Mouse (Mus musculus): Measurements from ENCODE around the gene Dlk1.
"Not testable (repeated sequence)": the region's sequence is repeated elsewhere in the genome, so short reads cannot be mapped to it uniquely, and the experiment has no call there.

Gene Dlk1

DNA sequence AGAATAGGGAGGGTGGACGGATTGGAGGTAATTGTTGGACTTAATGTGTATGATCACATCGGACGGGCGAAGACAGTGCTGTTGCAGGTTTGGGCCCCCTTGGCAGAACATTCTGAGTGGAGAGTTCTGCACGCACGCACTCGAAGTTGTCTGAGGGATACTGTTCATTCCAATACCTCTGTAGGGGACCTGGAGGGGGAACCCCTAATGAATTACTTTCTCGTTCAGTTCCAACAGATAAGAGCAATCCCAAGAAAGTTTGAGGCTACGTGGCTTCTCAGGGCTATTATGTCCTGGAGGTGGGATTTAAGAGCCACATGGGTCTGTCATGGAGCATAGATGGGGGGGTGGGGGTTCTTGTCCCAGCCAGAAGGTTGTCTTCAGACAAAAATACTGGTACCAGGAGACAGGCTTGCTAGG, 21.6 kb downstream of the Dlk1 start:
- no peak for DNase-seq (ENCODE audit: low spot score)

DNA sequence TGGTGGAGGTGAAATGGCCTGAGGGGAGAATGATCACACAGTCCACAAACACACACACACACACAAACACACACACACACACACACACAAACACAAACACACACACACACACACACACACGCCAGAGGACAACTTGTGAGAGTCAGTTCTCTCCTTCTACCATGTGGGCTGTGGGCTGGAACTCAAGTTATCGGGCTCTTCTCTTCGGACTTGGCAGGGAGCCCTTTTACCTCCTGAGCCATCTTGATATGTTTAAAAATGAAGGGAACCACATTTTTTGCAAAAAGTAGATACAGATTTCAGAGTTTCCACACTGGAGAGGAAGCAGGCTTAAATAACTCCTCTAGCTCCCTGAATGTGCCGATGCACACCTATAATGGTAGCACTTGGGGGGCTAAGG, 22.9 kb downstream of the Dlk1 start:
- DNase-seq (ENCODE audit: low spot score): no peak

DNA sequence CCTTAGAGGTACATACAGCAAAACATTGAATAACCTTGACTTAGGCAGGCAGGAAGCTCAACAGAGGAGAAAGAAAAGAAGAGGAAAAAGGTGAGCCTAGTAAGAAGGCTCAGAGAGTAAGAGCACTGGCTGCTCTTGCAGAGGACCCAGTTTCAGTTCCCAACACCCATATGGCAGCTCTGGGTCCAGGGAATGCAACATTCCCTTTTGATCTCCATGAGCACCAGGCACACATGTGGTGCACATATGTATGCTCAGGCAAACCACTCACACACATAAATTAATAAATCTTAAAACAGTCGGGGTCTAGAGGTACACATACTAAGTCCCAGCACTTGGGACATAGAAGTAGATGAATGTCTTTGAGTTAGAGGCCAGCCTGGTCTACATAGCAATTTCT, 33.9 kb downstream of the Dlk1 start:
- DNase-seq (ENCODE audit: low spot score): not testable (repeated sequence)

DNA sequence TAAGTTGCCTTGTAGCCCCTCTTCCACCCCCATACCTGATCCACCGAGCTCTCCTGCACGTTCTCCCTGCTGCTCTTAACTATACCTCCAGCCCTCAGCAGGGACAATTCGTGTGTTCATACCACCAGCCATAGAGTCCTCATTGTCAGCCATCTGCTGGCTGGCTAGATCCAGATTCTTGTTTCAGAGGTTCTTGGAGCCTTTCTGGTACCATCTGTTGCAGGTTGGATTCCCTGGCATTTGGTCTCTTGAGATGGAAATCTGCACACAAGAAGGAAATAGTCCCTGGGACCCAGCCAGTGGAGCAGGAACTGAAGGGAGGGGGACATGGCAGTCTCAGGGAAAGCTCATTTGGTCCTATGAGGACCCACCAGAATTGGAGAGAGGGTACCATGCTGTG, 39.1 kb downstream of the Dlk1 start:
- DNase-seq (ENCODE audit: low spot score): no peak

DNA sequence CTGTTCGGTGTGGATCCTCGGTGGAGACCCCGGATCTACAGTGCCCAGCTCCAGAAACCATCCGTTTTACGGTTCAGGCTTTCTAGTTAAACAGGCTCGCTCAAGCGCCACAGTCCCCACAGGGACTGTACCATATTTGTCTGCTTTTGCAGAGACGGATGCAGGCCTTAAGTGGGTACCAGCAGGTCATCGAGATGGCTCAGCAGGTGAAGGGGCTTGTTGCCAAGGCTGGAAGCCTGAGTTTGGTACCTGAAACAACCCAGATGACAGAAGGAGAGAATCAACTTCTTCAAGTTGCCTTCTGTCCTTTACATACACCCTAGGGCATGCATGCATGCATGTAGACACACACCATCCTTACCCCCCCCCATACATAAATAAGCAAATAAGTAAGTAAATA, 40.8 kb downstream of the Dlk1 start:
- no peak for DNase-seq (ENCODE audit: low spot score)

DNA sequence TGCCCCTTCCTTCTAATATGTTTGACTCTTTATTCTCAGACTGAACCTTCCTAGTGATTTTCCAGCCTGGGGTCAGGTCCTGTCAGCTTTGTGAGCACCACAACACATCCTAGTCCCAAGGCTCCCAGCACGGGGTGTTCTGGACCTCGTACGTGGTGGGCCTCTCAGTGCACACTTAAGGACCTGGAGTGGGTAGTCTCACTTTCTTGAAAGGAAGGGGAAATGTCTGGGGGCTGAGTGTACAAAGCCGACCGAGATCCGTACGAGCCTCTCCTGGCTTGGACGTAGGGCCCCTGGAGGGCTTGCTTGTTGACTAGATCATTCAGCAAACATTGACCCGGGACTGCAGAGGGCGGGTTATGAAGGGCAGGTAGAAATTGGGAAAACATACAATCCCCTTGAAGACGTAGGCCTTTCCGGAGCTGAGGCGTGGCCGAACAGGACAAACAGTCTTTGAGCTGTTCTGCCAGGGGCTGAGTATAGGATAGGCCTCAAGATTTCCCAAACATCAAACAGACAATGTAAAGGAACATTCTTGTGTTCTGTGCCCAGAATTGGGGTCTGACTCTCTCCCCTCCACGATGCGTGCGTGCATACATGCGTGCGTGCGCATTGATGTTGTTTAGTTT, 42.5 kb downstream of the Dlk1 start:
- no peak for DNase-seq (ENCODE audit: low spot score)

DNA sequence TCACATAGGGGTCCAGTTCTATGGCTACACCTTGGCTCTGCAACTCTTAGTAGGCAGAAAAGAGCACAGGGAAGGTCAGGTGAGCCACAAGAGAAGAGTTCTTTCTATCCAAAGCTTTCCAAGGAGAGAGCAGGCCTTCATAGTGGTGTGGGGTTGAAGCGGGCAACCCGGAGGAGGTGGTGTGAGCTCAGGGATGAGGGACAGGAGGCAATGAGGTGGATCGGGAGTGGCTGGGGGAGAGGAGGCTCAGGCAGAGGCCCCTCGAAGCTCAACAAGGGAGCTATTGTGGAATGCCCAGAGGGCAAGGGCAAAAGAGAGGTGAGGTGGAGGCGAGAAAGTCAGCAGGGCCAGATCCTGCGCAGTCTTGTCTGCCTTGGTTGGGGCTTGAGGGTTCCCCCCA, 43.8 kb downstream of the Dlk1 start:
- no peak for DNase-seq (ENCODE audit: low spot score)

DNA sequence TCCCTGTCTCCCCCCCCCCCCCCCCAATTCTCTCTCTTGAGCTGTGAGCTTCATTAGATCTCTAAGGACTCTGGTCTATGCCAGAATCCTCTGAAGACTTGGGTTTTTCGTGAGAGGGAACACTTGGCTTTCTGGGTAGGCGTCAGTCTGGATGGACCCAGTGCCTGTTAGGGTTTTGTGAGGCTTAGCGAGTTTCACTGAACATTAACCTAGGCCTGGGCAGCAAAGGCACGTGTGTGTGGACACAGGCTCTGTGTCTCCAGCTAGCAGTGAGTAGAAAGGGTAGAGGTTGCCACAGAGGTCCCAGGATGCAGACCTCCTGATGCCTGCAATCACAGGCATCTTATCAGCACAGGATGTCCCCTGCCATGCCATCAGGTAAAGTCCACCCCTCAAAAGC, 48.4 kb downstream of the Dlk1 start:
- no peak for DNase-seq (ENCODE audit: low spot score)

DNA sequence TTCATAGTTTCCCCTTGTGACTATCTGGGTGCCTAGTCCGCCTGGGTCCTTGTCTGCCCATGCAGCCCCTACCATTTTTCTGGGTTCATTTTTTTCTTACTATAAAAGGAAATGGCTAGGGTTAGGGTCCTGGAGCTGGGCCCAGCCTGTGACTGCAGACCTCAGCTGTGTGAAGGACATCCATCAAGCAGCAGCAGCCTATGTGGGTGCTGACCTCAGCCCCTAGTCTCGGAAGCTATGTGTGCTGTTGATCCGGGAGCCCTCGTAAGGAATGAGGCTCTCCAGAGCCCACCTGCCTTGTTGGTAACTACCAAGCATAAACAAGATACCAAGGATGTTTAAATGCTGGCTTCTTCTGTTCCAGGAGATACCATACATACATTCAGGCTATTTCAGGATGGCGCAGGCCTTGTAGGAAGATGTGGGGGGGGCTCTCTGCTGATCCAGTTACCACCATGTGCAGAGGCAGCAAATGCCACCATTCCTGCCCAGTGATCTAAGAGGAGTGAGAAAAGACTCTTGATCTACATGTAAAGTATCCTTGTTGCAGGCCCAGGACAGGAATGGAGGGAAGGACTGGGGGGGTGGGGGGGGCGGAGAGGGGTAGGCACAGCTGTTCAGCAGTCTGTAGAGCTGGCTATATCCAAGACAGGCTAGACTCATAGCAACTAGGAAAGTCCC, 49.9 kb downstream of the Dlk1 start:
- no peak for DNase-seq (ENCODE audit: low spot score)

DNA sequence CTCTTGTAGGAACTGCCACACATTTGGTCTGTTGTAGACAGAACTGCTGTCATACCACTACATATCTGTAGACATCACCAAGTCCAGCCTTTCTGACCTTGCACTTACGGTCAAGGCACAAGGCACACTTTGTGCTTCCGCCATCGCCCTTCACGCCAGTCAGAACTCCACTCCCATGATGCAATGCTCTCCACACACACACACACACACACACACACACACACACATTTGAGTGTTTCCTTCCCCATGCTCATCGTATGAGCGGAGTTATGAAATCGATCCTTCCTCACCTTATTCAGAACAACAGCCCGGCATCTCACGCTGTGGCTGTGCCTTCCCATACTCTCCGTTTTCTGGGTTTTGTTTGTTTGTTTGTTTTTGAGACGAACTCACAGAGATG, 55.1 kb downstream of the Dlk1 start:
- no peak for DNase-seq (ENCODE audit: low spot score)

DNA sequence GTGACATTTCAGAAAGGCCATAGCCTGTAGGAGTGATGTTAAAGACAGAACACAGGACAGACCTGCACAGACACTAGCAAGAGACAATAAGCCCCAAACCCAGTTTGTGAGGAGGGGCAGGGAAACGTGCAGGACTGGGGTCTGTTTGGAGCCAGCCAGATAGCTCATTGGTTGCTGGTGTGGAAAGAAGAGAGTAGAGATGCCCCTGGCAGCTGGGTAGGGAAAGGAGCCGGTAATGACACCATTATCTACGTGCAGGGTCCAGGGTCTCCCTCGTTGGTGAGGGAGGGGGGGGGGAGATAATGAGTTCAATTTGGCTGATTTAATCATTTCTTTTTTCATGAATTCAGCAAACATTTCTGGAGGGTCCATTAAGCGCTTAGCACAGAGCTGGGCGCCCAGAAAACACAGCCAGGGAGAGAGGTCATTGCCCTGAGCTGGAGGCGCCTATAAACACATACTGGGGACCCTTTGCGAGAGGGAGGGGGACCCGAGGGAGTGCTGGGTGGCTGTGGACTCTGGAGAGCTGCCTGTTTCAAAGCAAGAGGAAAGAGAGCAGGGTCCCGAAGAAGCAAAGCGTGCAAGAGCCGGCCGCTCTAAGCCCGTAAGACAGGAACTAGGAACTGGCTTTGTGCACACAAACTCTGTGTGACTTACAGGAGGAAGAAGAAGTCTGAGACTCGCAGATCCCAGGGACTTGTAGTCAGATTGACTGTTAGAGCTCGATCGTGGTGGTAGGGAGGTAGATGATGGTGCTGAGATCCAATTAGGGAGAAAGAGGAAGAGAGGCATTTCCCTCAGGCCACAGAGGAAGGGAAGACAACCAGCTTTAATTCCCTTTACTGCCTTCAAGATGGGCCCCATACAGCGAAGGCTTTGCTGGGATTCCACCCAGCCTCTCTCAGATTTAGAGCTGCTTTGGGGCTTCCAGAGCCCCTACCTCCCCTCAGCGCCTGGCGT, 56.2 kb downstream of the Dlk1 start:
- no peak for DNase-seq (ENCODE audit: low spot score)

DNA sequence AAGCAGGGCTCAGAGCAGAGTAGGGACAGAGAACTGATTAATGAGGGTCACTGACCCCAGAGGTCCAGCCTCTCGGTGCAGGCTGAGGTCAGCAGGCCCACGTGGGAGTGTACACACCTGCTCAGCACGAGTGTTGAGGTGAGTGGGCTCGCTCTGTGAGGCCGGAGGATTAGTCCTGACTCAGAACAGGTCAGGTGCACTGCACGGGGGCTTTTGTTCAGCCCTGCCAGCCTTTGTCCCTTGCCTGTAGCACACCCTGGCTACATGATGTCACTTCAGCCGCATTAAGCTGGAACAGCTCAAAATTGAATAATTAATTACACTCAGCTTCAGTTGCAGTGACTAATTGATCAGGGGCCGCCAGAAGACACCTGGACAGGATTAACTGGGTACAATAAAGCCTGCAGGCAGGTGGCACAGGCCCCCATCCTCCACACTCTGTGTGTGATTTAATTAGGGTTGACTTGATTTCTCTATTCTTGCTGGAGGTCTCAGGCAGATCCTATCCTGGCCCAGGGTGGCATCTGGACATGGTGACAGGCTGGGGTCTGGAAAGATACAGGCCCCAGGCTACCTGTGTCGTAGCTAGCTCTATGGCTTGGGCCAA, 57.0 kb downstream of the Dlk1 start:
- DNase-seq (ENCODE audit: low spot score): no peak

DNA sequence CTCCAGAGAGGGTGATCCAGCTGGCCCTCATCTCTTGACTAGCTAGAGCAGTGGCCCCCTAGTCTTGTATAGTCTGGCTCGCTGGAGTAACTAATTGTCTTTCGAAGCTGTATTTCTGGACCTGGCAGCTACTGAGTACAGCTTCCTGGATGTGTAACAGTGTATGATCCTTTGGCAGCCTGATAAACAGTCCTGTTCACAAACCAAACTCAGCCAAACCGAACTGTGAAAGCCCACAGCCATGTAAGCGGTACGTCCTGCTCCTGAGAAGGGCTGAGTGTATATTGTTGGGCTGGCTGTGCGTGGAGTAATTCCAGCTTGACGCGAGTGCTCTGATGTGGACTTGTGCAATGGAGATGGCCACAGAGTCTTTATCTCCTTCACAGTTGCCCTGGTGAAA, 57.6 kb downstream of the Dlk1 start:
- no peak for DNase-seq (ENCODE audit: low spot score)

DNA sequence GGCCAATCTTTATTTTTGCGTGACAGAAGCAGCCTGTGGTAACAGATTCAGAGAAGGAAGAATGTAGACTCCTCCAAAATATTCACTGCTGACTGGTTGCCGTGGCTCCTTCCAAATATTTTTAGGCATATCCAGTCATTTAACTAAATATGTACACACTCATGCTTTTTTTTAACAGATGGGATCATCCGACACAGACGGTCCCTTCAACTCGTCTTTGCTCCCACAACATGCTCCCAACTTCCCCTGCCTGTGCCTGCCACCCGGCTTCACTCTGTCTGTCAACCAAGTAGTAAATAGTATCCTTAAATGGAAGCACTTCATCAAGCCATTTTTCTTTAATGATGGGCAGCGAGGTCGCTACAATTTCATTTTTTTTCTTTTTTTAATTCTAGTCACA, 58.8 kb downstream of the Dlk1 start:
- no peak for DNase-seq (ENCODE audit: low spot score)

DNA sequence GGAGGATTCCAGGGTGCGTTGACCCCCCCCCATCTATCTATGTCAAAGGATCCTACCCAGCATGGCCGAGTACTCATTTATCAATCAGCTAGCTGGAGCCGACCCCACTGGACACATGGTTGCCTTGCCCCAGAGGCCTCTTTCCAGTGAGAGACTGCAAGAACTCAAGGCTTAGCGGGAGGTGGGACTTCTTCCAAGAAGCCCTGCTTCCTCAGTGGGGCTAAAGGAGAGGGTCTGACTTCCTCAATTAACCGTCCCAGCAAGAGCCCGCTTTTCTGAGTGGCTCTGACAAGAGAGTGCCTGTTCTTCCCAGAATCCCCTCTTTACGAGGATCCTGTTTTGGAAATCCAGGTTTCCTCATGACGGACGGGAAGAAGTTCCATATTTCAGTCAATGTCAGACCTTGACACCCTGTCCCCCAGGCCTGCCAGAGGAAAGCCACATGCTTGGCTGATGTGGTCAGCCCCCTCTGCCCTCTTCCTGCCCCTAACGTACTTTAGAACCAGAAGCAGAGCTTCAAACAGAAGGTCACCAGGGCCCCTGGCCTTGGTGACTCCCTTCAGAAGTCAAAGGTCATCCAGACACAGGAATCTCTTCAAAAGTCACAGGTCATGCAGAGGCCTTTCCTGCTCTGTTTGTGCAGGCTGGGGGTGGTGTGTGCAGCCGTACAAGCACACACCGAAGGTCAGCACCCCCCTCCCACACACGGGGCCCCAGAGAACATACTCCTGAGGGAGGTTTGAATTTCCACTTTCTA, 59.7 kb downstream of the Dlk1 start:
- no peak for DNase-seq (ENCODE audit: low spot score)
